Mouse (Mus musculus): ENCODE measurements around the gene Luc7l3. TPM values are rescaled to one million over a fixed set of nuclear protein-coding genes. Genes with fewer than 3 reads are reported as not detected.

The Luc7l3 gene
- polyA plus RNA-seq, 1 experiment from 2014 or later, result 68.5 TPM

Other genes with a start within 250 kb of the Luc7l3 start
- gene Tob1, start 110.5 kb downstream of the Luc7l3 start, polyA plus RNA-seq (2015; fragmentation: Nextera tagmentation; extraction: Ambion mirVana), result 26.1 and 29.9 TPM in 2 replicates
- 2.0 and 2.2 TPM in 2 replicates for gene Wfikkn2, start 76.0 kb downstream of the Luc7l3 start, polyA plus RNA-seq (2015; fragmentation: Nextera tagmentation; extraction: Ambion mirVana)
- gene Gm21885, start 40.1 kb downstream of the Luc7l3 start, polyA plus RNA-seq (2015; fragmentation: Nextera tagmentation; extraction: Ambion mirVana), result 0.20 TPM in 1 of 2 replicates, not detected in the other
- gene Ankrd40, start 6.0 kb upstream of the Luc7l3 start, polyA plus RNA-seq (2015; fragmentation: Nextera tagmentation; extraction: Ambion mirVana), result 14.6 and 19.5 TPM in 2 replicates
- gene Abcc3, start 71.0 kb upstream of the Luc7l3 start, polyA plus RNA-seq (2015; fragmentation: Nextera tagmentation; extraction: Ambion mirVana), result 0.96 and 1.6 TPM in 2 replicates
- 3.4 and 5.8 TPM in 2 replicates for gene Cacna1g, start 152.2 kb upstream of the Luc7l3 start, polyA plus RNA-seq (2015; fragmentation: Nextera tagmentation; extraction: Ambion mirVana)
- gene Spata20, start 164.2 kb upstream of the Luc7l3 start, polyA plus RNA-seq (2015; fragmentation: Nextera tagmentation; extraction: Ambion mirVana), result 0.45 and 0.47 TPM in 2 replicates
- 11.8 and 12.5 TPM in 2 replicates for gene Epn3, start 178.0 kb upstream of the Luc7l3 start, polyA plus RNA-seq (2015; fragmentation: Nextera tagmentation; extraction: Ambion mirVana)
- 5.6 and 6.8 TPM in 2 replicates for gene Mycbpap, start 199.8 kb upstream of the Luc7l3 start, polyA plus RNA-seq (2015; fragmentation: Nextera tagmentation; extraction: Ambion mirVana)
- 4.8 and 5.3 TPM in 2 replicates for gene Rsad1, start 227.3 kb upstream of the Luc7l3 start, polyA plus RNA-seq (2015; fragmentation: Nextera tagmentation; extraction: Ambion mirVana)
- 0.34 and 0.39 TPM in 2 replicates for gene Chad, start 243.1 kb upstream of the Luc7l3 start, polyA plus RNA-seq (2015; fragmentation: Nextera tagmentation; extraction: Ambion mirVana)

All from heart, embryonic 13.5 days (tissue).